Mouse (Mus musculus) heart, embryonic 10.5 days (tissue): ENCODE measurements at regions not wholly inside any gene's neighbourhood (a gene's known extent, or its start where the extent isn't known, plus 50 kb on each side); places are given as distances from the start of the nearest gene placed in this dataset.

Experiments
- DNase-seq: peaks from one replicate; pipeline ENCODE4 v3.0.0-alpha.2; 2017; ENCODE audit warnings: low spot score
- H3K27ac ChIP-seq: fragments of 300-500 bp; sonication (generic); 2 replicates; pipeline ENCODE4 v1.5.1; 2016; ENCODE audit warnings: mild to moderate bottlenecking
- H3K27me3 ChIP-seq: fragments of 300-500 bp; sonication (generic); 2 replicates; pipeline ENCODE4 v1.6.1; 2016; ENCODE audit warnings: mild to moderate bottlenecking; ENCODE audit not compliant: poor library complexity, insufficient read depth, severe bottlenecking
- H3K36me3 ChIP-seq: fragments of 300-500 bp; sonication (generic); 2 replicates; pipeline ENCODE4 v1.6.1; 2016; ENCODE audit warnings: mild to moderate bottlenecking, moderate library complexity
- H3K4me1 ChIP-seq: fragments of 300-500 bp; sonication (generic); 2 replicates; pipeline ENCODE4 v1.6.1; 2016; ENCODE audit warnings: mild to moderate bottlenecking
- H3K4me3 ChIP-seq: fragments of 300-500 bp; sonication (generic); 2 replicates; pipeline ENCODE4 v1.5.1; 2016; ENCODE audit warnings: mild to moderate bottlenecking, moderate library complexity
- H3K9me3 ChIP-seq: fragments of 300-500 bp; sonication (generic); 2 replicates; pipeline ENCODE4 v1.6.1; 2016; ENCODE audit warnings: mild to moderate bottlenecking, moderate library complexity
- WGBS: fragments of 180-500 bp; shearing (Covaris S2); methylation state at CpG from one replicate; pipeline ENCODE4 v1.1.7; 2016; 5-methylcytosine and 5-hydroxymethylcytosine counted together

DNA sequence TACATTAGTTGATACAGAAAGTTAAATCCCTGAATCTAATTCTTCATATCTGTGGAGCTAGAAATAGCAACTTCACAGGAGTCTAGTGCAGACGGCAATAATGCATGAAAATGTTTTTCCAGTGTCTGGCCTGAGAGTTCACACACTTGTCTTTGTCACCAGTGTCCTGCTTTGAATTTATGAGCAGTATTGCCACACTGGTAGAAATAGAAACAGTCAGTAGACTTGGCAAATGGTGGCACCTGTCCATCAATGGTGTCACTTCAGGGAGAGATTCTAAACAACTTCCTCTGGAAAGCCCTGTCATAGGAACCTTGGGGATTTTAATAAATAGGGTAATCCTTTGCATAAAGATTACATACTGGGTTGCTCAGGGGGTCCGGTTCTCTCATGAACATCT lies 621.5 kb upstream of the Cdh11 start:
- WGBS: 73% methylated on average over 2 of the region's 2 CpGs
- Histone ChIP-seq H3K9me3 (no peaks in the 10 kb centered on the region), H3K4me3 (no peak overlapping the region), H3K27me3 (no peaks in the 10 kb centered on the region), H3K4me1 (peaks cover 27% of the 10 kb centered on the region), H3K36me3 (no peaks in the 10 kb centered on the region), H3K27ac (no peak overlapping the region)
- DNase-seq: no peak

DNA sequence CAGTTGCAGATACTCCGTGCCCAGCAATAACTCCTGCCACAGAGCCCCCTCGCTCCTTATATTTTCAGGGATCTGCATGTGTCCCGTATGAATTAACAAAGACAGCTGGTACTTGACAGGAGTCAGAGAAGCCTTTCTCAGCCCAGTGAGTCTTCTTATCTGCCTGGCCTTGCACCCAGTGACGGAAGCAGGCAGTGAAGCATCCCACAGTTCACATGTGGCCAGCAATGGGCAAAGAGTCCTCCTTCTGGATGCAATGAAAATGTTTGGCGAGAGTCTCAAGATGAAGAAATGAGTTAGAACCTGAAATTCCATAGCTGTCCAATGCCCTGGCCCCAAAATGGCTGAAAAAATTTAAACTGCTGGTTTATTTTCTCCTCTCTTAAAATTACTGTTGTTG lies 622.2 kb upstream of the Cdh11 start:
- 0 out of 2 replicates have a peak overlapping the region, but pooled peaks have one; percentile 45 for H3K27ac ChIP-seq
- 66% methylated on average over 5 of the region's 5 CpGs for WGBS
- no peak overlapping the region for H3K4me3 ChIP-seq
- H3K9me3 ChIP-seq: no peaks in the 10 kb centered on the region
- no peak for DNase-seq
- H3K36me3 ChIP-seq: no peaks in the 10 kb centered on the region
- H3K4me1 ChIP-seq: peaks cover 27% of the 10 kb centered on the region
- H3K27me3 ChIP-seq: no peaks in the 10 kb centered on the region

GRCm38 (mm10) chr8:103408411-103408810 lies 623.0 kb upstream of the Cdh11 start:
- Histone ChIP-seq H3K4me3 (no peak overlapping the region), H3K27me3 (no peaks in the 10 kb centered on the region), H3K4me1 (peaks cover 27% of the 10 kb centered on the region), H3K9me3 (no peaks in the 10 kb centered on the region), H3K27ac (peak overlapping the region; percentile 74), H3K36me3 (no peaks in the 10 kb centered on the region)
- 70% methylated on average over 3 of the region's 3 CpGs for WGBS
- DNase-seq: no peak

GRCm38 (mm10) chr8:103409121-103409551 lies 623.7 kb upstream of the Cdh11 start:
- WGBS: 10% methylated on average over 2 of the region's 2 CpGs
- Histone ChIP-seq H3K4me1 (peaks cover 30% of the 10 kb centered on the region), H3K9me3 (no peaks in the 10 kb centered on the region), H3K27ac (0 out of 2 replicates have a peak overlapping the region, but pooled peaks have one; percentile 74), H3K27me3 (no peaks in the 10 kb centered on the region), H3K4me3 (no peak overlapping the region), H3K36me3 (no peaks in the 10 kb centered on the region)
- DNase-seq: peak; percentile 85

GRCm38 (mm10) chr8:103412731-103413130 lies 627.3 kb upstream of the Cdh11 start:
- no peak overlapping the region for H3K4me3 ChIP-seq
- H3K27ac ChIP-seq: no peak overlapping the region; the same call in 1 of the 2 replicates
- no peak for DNase-seq
- no peaks in the 10 kb centered on the region for H3K27me3 ChIP-seq
- WGBS: 69% methylated on average over 7 of the region's 7 CpGs
- H3K4me1 ChIP-seq: peaks cover 26% of the 10 kb centered on the region
- H3K9me3 ChIP-seq: no peaks in the 10 kb centered on the region
- no peaks in the 10 kb centered on the region for H3K36me3 ChIP-seq

DNA sequence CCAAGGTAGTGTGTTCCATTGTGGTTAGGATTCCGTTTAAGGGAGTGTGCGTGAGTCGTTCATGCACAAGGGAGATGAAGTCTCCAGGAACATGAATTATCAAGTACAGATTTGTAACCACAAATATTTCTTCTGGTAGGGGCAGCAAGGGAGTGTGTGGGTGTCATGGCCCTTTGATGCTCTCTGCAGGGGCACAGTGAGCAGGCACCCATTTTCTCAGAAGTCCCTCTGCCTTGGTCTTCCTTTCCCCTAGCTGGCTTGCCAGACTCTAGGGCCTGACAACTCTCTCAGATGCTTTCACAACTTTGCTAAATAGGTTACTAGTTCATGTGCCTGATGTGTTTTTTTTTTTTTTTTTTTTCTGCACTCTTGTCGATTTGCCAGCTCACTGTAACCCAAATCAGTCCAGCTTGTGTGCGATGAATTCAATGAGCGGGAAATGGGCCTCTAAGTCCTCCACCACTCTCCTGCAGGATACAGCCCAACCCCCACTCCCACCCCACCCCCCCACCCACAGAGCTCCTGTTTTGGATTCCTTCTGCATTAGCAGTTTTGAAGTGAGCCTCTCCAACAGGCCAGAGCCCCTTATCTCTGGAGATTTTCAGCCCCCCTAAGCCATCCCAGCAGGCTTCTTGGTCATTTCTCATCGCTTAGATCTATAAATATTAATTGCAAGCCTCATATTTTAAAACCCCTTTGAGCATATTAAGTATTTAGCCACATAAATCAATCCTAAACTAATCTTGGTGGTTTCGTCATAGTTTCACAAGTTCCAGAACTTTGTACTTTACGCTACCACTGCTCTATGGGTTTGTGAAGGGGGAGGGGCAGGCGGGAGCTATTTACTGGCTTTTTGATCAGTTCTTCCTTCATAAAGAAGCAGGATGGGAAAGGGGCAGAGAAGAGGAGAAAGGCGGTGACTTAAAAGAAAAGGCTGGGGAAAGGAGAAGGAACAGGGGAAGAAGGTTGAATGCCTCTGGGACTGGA lies 628.4 kb upstream of the Cdh11 start:
- no peaks in the 10 kb centered on the region for H3K27me3 ChIP-seq
- H3K4me3 ChIP-seq: no peak overlapping the region
- no peaks in the 10 kb centered on the region for H3K36me3 ChIP-seq
- H3K4me1 ChIP-seq: peaks cover 18% of the 10 kb centered on the region
- H3K9me3 ChIP-seq: no peaks in the 10 kb centered on the region
- peak overlapping the region; percentile 52; the same call in 1 of the 2 replicates for H3K27ac ChIP-seq
- 57% methylated on average over 11 of the region's 11 CpGs for WGBS
- DNase-seq: no peak

DNA sequence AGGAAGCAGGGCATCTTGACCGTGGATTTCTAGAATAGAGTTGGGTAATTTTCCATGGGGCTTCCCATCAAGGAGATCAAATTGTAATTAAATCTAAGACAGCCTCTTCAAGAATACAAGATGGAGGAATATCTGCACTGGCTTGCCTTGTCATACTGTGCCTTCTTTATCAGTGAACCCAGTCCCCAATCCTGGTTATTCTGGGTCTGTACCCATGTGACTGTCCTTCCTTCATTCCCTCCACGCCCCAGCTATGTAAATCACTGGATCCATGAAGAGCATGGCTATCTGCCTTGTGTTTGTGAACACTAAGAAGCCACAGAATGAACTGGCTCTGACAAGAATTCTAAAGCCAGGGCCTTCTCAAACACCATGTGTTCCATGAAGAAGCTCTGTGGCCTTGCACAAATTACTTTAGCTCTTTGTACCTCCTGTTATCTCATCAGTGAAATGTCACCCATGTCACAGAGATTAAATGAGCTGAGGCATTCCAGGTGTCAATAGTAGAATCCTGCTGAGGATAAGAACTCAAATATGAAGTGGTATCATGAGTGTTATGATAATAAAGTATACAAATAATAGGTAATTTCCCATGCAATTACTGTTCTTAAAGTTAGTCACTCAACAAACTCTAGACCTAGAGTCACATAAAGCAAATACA lies 637.0 kb upstream of the Cdh11 start:
- Histone ChIP-seq H3K9me3 (no peaks in the 10 kb centered on the region), H3K4me1 (peaks cover 8% of the 10 kb centered on the region; the same call in 1 of the 2 replicates), H3K27ac (no peak overlapping the region), H3K4me3 (no peak overlapping the region), H3K27me3 (no peaks in the 10 kb centered on the region), H3K36me3 (no peaks in the 10 kb centered on the region)
- 80% methylated on average over 2 of the region's 2 CpGs for WGBS
- DNase-seq: no peak

GRCm38 (mm10) chr8:103425967-103426366 lies 640.5 kb upstream of the Cdh11 start:
- no peaks in the 10 kb centered on the region for H3K27me3 ChIP-seq
- no peaks in the 10 kb centered on the region for H3K9me3 ChIP-seq
- no peak overlapping the region for H3K4me3 ChIP-seq
- H3K27ac ChIP-seq: no peak overlapping the region
- DNase-seq: no peak
- peaks cover 3% of the 10 kb centered on the region; the same call in 1 of the 2 replicates for H3K4me1 ChIP-seq
- no peaks in the 10 kb centered on the region for H3K36me3 ChIP-seq
- 71% methylated on average over 1 of the region's 1 CpGs for WGBS

GRCm38 (mm10) chr8:103430874-103431492 lies 645.5 kb upstream of the Cdh11 start:
- Histone ChIP-seq H3K27ac (no peak overlapping the region), H3K9me3 (no peaks in the 10 kb centered on the region), H3K36me3 (no peaks in the 10 kb centered on the region), H3K4me1 (no peaks in the 10 kb centered on the region), H3K27me3 (no peaks in the 10 kb centered on the region), H3K4me3 (no peak overlapping the region)
- WGBS: 91% methylated on average over 3 of the region's 3 CpGs
- DNase-seq: no peak

DNA sequence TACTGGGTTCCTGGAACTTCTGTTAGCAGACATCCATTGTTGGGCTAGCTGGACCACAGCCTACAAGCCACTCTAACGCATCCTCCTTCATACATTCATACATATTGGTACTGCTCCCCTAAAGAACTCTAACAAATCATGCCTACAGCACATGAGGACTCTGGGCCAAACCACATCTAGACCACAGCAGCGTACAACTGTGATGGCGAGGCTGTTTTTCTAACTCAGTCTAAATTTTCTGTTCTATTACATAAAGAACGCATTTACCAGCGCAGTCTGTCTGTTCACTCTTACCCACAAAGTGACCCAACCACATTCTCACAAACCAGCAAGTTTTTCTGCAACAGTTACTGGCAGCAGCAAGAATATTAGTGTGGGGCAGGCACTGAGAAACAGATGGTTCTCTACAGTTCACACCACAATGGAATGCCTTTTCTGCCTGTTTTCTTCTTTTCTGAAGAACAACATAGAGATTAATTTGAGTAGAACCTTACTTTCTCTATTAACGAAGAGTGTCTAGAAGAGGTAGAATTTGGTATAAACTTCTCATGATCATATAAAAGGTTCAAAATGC lies 648.2 kb upstream of the Cdh11 start:
- H3K27ac ChIP-seq: no peak overlapping the region
- no peaks in the 10 kb centered on the region for H3K9me3 ChIP-seq
- WGBS: 93% methylated on average over 6 of the region's 6 CpGs
- H3K4me3 ChIP-seq: no peak overlapping the region
- H3K27me3 ChIP-seq: no peaks in the 10 kb centered on the region
- no peaks in the 10 kb centered on the region for H3K36me3 ChIP-seq
- DNase-seq: no peak
- H3K4me1 ChIP-seq: no peaks in the 10 kb centered on the region

DNA sequence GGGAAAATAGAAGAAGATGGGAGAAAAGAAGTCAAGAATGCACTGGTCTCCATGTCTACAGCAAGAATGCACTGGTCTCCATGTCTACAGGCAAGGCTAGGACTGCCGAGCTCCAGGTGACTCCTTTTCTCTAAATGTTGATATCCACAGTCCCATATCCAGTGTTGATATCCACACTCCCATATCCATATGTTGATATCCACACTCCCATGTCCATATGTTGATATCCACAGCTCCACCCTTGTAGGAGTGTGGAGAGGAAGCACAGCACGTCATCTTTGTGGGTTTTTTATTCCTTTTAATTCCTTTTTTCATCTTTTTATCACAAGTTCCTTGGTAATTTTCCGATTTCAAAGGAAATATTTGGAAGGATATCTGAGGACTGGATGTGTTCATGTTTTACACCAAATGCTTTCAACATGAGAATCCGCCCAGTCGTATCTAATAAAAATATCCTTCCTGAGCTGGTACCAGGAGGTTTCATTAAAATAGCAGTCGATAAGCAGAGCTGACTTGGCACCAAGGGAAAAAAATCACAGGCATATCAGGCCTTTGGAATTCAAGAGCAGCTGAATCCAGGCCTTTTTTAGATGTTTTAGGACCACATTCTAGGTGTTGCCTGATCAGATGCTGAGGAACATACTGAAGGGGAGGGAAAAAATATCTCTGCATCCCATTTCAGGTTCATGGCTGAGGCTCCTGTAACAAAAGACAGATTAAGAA lies 653.7 kb upstream of the Cdh11 start:
- WGBS: 64% methylated on average over 6 of the region's 6 CpGs
- H3K36me3 ChIP-seq: no peaks in the 10 kb centered on the region
- H3K4me1 ChIP-seq: peaks cover 17% of the 10 kb centered on the region
- no peaks in the 10 kb centered on the region for H3K9me3 ChIP-seq
- no peak for DNase-seq
- H3K4me3 ChIP-seq: no peak overlapping the region
- H3K27ac ChIP-seq: no peak overlapping the region
- H3K27me3 ChIP-seq: no peaks in the 10 kb centered on the region

DNA sequence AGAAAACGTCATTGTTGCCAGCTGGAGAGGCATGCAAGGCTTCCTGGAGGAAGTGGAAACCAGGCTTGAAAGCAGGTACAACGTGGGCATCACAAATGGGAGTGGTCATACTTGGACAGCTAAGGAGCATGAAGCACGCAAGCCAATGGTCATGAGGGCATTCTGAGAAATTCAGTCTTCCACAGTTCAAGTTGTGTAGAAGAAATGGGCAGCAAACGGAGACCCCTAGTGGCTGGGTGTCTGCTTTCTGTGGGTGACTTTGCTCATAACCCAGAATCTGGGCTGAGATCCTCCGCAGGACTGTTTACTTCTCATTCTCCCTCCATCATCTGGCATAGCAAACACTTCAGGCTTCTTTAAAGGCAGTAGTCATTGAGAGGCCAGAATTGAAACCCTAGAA lies 655.7 kb upstream of the Cdh11 start:
- no peak for DNase-seq
- no peak overlapping the region for H3K27ac ChIP-seq
- H3K9me3 ChIP-seq: no peaks in the 10 kb centered on the region
- no peaks in the 10 kb centered on the region for H3K36me3 ChIP-seq
- H3K27me3 ChIP-seq: no peaks in the 10 kb centered on the region
- H3K4me1 ChIP-seq: peaks cover 33% of the 10 kb centered on the region
- H3K4me3 ChIP-seq: no peak overlapping the region
- WGBS: 67% methylated on average over 5 of the region's 5 CpGs
